Comparison of ENCODE assay signal across 8 mouse cellular contexts in genomic region chr8:92355701-92356612, GRCm38 (mm10). TPM values are rescaled to one million over a fixed set of nuclear protein-coding genes. Genes with fewer than 3 reads are reported as not detected.
A peak's percentile ranks its signal among the peaks of the same experiment; 100 is the strongest.
DNase-seq lines count a peak whose midpoint lies in the region; TF ChIP-seq lines count a peak whose summit lies in the region.

No protein-coding gene starts in this region.

- H3K36me3 ChIP-seq in macrophage (ENCODE audit: inconsistent target) = no peaks in the 10 kb centered on the region

- peak; percentile 23 for TF ChIP-seq CTCF in left cerebral cortex, adult 2 months (IDR thresholded peaks at IDR 0.05)

- DNase-seq in adrenal gland, adult (ENCODE audit: inconsistent age in 2 of 2, low spot score in 1 of 2) = peak; percentile 98 to 99
- DNase-seq in embryo, embryonic 10 days (ENCODE audit: low spot score) = peak; percentile 100
- peak; percentile 93 to 94 for DNase-seq in gastrocnemius, adult 8-10 months (ENCODE audit: low spot score in 2 of 2)
- DNase-seq in hindlimb bud, embryonic 11.5 days (ENCODE audit: extremely low spot score, low read depth, low spot score) = peak; percentile 99
- peak; percentile 88 to 90 for DNase-seq in left cerebral cortex, adult 2 months (ENCODE audit: extremely low spot score in 1 of 2, low spot score in 2 of 2)
- peak; percentile 98 for DNase-seq in retina, postnatal 7 days (ENCODE audit: low read depth, low spot score)
- DNase-seq in urinary bladder, adult 18-20 months (ENCODE audit: low spot score in 2 of 2) = peak; percentile 95 to 97

- H3K4me3 ChIP-seq in left cerebral cortex, adult 2 months = peak overlapping the region; percentile 64
- H3K4me3 ChIP-seq in macrophage (ENCODE audit: inconsistent target) = peak overlapping the region; percentile 39

- intact Hi-C loops in left cerebral cortex, adult 2 months (cut with DNase I) = loop anchor here (1.0 to 5.0 kb wide), 4 partner anchors 558 to 979 kb away; no protein-coding TSS in a partner anchor

- H3K79me2 ChIP-seq in macrophage (ENCODE audit: inconsistent target) = no peaks in the 10 kb centered on the region

- under 1% methylated on average over 72 of the region's 93 CpGs for WGBS in macrophage (ENCODE audit: missing documents)

- no peak overlapping the region for H3K27ac ChIP-seq in left cerebral cortex, adult 2 months
- no peak overlapping the region for H3K27ac ChIP-seq in macrophage

RNA-seq across cellular contexts. Expression of gene Irx5, which starts 1.5 kb away (rescaled TPM):
- under 1 TPM in 3 of 4 experiments, not detected in 1; 0.17 to 0.49 (median 0.22) TPM for total RNA-seq in gastrocnemius, adult 8-10 months (2022)
- under 1 TPM in 1 of 2 experiments, not detected in 1; 0.14 TPM for total RNA-seq in left cerebral cortex, adult 2 months (2021)
- under 1 TPM in 1 of 26 experiments, not detected in 25; 0.25 TPM for total RNA-seq in macrophage (2018; cell fraction: chromatin; rRNA removed)
- total RNA-seq in macrophage (2018; cell fraction: cytosol; rRNA removed) = under 1 TPM in 2 of 26 experiments, not detected in 24; 0.04 to 0.05 TPM
- not detected for total RNA-seq in macrophage (2018; cell fraction: nucleus; rRNA removed)
- not detected in 3 replicates for polyA plus RNA-seq in macrophage (2018)
